Mouse (Mus musculus): ENCODE measurements around the gene Runx1. TPM values are rescaled to one million over a fixed set of nuclear protein-coding genes. Genes with fewer than 3 reads are reported as not detected.

The Runx1 gene
- polyA plus RNA-seq, 1 experiment from 2014 or later, result 4.9 TPM

- Histone ChIP-seq H3K27me3 (peaks cover 16% of the 10 kb centered on the region), H3K27ac (no peak overlapping the region), H3K4me3 (replicated peaks) (no peak overlapping the region), H3K9ac (replicated peaks) (no peak overlapping the region), H3K9me3 (no peaks in the 10 kb centered on the region), H3K36me3 (no peaks in the 10 kb centered on the region), H3K4me1 (replicated peaks) (peaks cover 29% of the 10 kb centered on the region), H3K4me2 (no peak overlapping the region)
- ATAC-seq (ENCODE audit: insufficient number of reproducible peaks, insufficient read depth, low FRiP score, low TSS enrichment, low read depth), result no peak
- WGBS, result 90% methylated on average over 18 of the region's 18 CpGs
These were observed 625 bp downstream of the Runx1 start for GRCm38 (mm10) chr16:92825204-92825843.

- Histone ChIP-seq H3K27me3 (peaks cover 21% of the 10 kb centered on the region), H3K9me3 (no peaks in the 10 kb centered on the region), H3K4me2 (no peak overlapping the region), H3K27ac (no peak overlapping the region), H3K4me3 (replicated peaks) (no peak overlapping the region), H3K9ac (replicated peaks) (no peak overlapping the region), H3K36me3 (no peaks in the 10 kb centered on the region), H3K4me1 (replicated peaks) (peaks cover 26% of the 10 kb centered on the region)
- no peak for ATAC-seq (ENCODE audit: insufficient number of reproducible peaks, insufficient read depth, low FRiP score, low TSS enrichment, low read depth)
- 88% methylated on average over 9 of the region's 9 CpGs for WGBS
These were observed 1.2 kb downstream of the Runx1 start for GRCm38 (mm10) chr16:92824723-92825203.

GRCm38 (mm10) chr16:92824003-92824722 lies 1.8 kb downstream of the Runx1 start:
- ATAC-seq (ENCODE audit: insufficient number of reproducible peaks, insufficient read depth, low FRiP score, low TSS enrichment, low read depth), result no peak
- no peak overlapping the region for H3K4me3 ChIP-seq (replicated peaks)
- H3K9ac ChIP-seq (replicated peaks), result no peak overlapping the region
- H3K27ac ChIP-seq, result no peak overlapping the region
- no peaks in the 10 kb centered on the region for H3K36me3 ChIP-seq
- H3K4me1 ChIP-seq (replicated peaks), result peaks cover 26% of the 10 kb centered on the region
- peaks cover 18% of the 10 kb centered on the region for H3K27me3 ChIP-seq
- WGBS, result 87% methylated on average over 6 of the region's 6 CpGs
- no peak overlapping the region for H3K4me2 ChIP-seq
- H3K9me3 ChIP-seq, result no peaks in the 10 kb centered on the region

- H3K27ac ChIP-seq, result no peak overlapping the region
- WGBS, result 54% methylated on average over 5 of the region's 5 CpGs
These were observed 2.5 kb downstream of the Runx1 start for GRCm38 (mm10) chr16:92823381-92823862.

GRCm38 (mm10) chr16:92822676-92823075 lies 3.3 kb downstream of the Runx1 start:
- peaks cover 10% of the 10 kb centered on the region; the same call in 1 of the 2 replicates for H3K27me3 ChIP-seq
- 81% methylated on average over 12 of the region's 12 CpGs for WGBS
- no peak overlapping the region for H3K4me2 ChIP-seq
- H3K4me3 ChIP-seq (replicated peaks), result no peak overlapping the region
- no peak overlapping the region for H3K9ac ChIP-seq (replicated peaks)
- H3K4me1 ChIP-seq (replicated peaks), result peaks cover 16% of the 10 kb centered on the region
- no peaks in the 10 kb centered on the region for H3K9me3 ChIP-seq
- H3K36me3 ChIP-seq, result no peaks in the 10 kb centered on the region
- no peak for ATAC-seq (ENCODE audit: insufficient number of reproducible peaks, insufficient read depth, low FRiP score, low TSS enrichment, low read depth)
- H3K27ac ChIP-seq, result no peak overlapping the region

More at GRCm38 (mm10) chr16:92823381-92823862, 2.5 kb downstream of the Runx1 start:
- Histone ChIP-seq H3K27me3 (peaks cover 16% of the 10 kb centered on the region), H3K9ac (replicated peaks) (no peak overlapping the region), H3K36me3 (no peaks in the 10 kb centered on the region), H3K9me3 (no peaks in the 10 kb centered on the region), H3K4me1 (replicated peaks) (peaks cover 22% of the 10 kb centered on the region), H3K4me2 (no peak overlapping the region), H3K4me3 (replicated peaks) (no peak overlapping the region)
- no peak for ATAC-seq (ENCODE audit: insufficient number of reproducible peaks, insufficient read depth, low FRiP score, low TSS enrichment, low read depth)

GRCm38 (mm10) chr16:92821938-92822629 lies 3.9 kb downstream of the Runx1 start:
- H3K4me2 ChIP-seq, result no peak overlapping the region
- no peaks in the 10 kb centered on the region for H3K36me3 ChIP-seq
- H3K4me1 ChIP-seq (replicated peaks), result peaks cover 16% of the 10 kb centered on the region
- ATAC-seq (ENCODE audit: insufficient number of reproducible peaks, insufficient read depth, low FRiP score, low TSS enrichment, low read depth), result no peak
- no peak overlapping the region for H3K9ac ChIP-seq (replicated peaks)
- no peak overlapping the region for H3K4me3 ChIP-seq (replicated peaks)
- H3K27ac ChIP-seq, result no peak overlapping the region
- WGBS, result 53% methylated on average over 14 of the region's 14 CpGs
- no peaks in the 10 kb centered on the region for H3K9me3 ChIP-seq
- peaks cover 10% of the 10 kb centered on the region; the same call in 1 of the 2 replicates for H3K27me3 ChIP-seq

- WGBS, result 27% methylated on average over 5 of the region's 5 CpGs
- Histone ChIP-seq H3K27me3 (peaks cover 10% of the 10 kb centered on the region; the same call in 1 of the 2 replicates), H3K4me2 (no peak overlapping the region), H3K4me3 (replicated peaks) (no peak overlapping the region), H3K9ac (replicated peaks) (no peak overlapping the region), H3K4me1 (replicated peaks) (peaks cover 16% of the 10 kb centered on the region), H3K36me3 (no peaks in the 10 kb centered on the region), H3K27ac (no peak overlapping the region), H3K9me3 (no peaks in the 10 kb centered on the region)
- ATAC-seq (ENCODE audit: insufficient number of reproducible peaks, insufficient read depth, low FRiP score, low TSS enrichment, low read depth), result no peak
These were observed 4.4 kb downstream of the Runx1 start for GRCm38 (mm10) chr16:92821596-92821937.

- WGBS, result 85% methylated on average over 6 of the region's 6 CpGs
- no peak for ATAC-seq (ENCODE audit: insufficient number of reproducible peaks, insufficient read depth, low FRiP score, low TSS enrichment, low read depth)
- Histone ChIP-seq H3K27ac (no peak overlapping the region), H3K27me3 (peaks cover 10% of the 10 kb centered on the region; the same call in 1 of the 2 replicates), H3K4me3 (replicated peaks) (no peak overlapping the region), H3K9ac (replicated peaks) (no peak overlapping the region), H3K4me2 (no peak overlapping the region), H3K9me3 (no peaks in the 10 kb centered on the region), H3K36me3 (no peaks in the 10 kb centered on the region), H3K4me1 (replicated peaks) (peaks cover 16% of the 10 kb centered on the region)
These were observed 5.5 kb downstream of the Runx1 start for GRCm38 (mm10) chr16:92820451-92820850.

GRCm38 (mm10) chr16:92818480-92819269 lies 7.3 kb downstream of the Runx1 start:
- Histone ChIP-seq H3K4me1 (replicated peaks) (peaks cover 16% of the 10 kb centered on the region), H3K9ac (replicated peaks) (no peak overlapping the region), H3K4me2 (no peak overlapping the region), H3K4me3 (replicated peaks) (no peak overlapping the region), H3K9me3 (no peaks in the 10 kb centered on the region), H3K27ac (no peak overlapping the region), H3K27me3 (peaks cover 10% of the 10 kb centered on the region; the same call in 1 of the 2 replicates), H3K36me3 (no peaks in the 10 kb centered on the region)
- 84% methylated on average over 8 of the region's 8 CpGs for WGBS
- ATAC-seq (ENCODE audit: insufficient number of reproducible peaks, insufficient read depth, low FRiP score, low TSS enrichment, low read depth), result no peak

GRCm38 (mm10) chr16:92816092-92816491 lies 9.9 kb downstream of the Runx1 start:
- Histone ChIP-seq H3K9ac (replicated peaks) (no peak overlapping the region), H3K27ac (no peak overlapping the region), H3K4me2 (no peak overlapping the region), H3K4me3 (replicated peaks) (no peak overlapping the region), H3K9me3 (no peaks in the 10 kb centered on the region), H3K36me3 (no peaks in the 10 kb centered on the region), H3K4me1 (replicated peaks) (peaks cover 7% of the 10 kb centered on the region), H3K27me3 (peaks cover 5% of the 10 kb centered on the region; the same call in 1 of the 2 replicates)
- ATAC-seq (ENCODE audit: insufficient number of reproducible peaks, insufficient read depth, low FRiP score, low TSS enrichment, low read depth), result no peak
- 90% methylated on average over 7 of the region's 7 CpGs for WGBS

Measured in limb, embryonic 12.5 days (tissue).